Mouse (Mus musculus): ENCODE measurements around the gene Aco2. TPM values are rescaled to one million over a fixed set of nuclear protein-coding genes. Genes with fewer than 3 reads are reported as not detected.

The Aco2 gene
- 1,000 to 10,000 TPM; 1,419 to 1,465 TPM for total RNA-seq (2021)

DNA sequence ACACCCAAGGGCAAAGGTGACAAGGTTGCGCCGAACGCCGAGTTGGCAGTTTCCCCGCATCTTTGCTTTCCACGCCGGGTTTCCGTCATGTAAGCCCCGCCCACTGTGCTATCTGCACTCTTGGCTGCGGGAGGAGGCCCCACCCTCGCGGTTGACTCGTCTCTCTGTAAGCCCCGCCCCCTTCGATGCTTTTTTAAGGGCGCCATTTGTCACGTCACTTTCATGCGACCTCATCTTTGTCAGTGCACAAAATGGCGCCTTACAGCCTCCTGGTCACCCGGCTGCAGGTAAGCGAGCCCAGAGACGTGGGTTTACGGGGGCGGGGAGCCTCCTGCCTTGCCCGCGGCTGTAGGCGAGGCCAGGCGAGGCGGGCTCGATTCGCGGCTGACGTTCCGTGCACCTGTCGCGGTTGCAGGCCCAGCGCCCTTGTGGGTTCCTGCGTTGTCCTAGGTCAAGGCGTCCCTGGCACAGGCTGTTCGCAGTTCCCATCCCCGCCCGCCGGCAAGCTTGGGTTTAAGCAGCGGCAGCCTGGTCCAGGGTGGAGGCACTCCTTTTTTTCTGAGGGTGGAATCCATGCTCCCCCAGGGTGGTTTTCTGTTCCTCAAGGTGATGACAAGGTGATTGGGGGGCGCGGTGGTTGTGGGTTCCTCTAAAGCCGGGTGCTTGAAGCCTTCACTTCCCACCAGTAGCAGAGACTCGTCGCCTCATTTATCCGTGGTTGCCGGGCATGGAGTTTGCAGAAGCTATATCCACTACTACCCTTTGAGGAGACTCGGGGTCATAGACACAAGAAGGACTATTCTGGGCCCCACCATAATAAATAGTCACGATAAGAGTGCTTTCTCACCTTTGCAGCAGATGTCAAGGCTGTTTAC is at the start of gene Aco2:
Gene Aco2 (plus strand): TSS at position 48 of the 875 bp plus-strand sequence.
- peak; percentile 100 for DNase-seq

DNA sequence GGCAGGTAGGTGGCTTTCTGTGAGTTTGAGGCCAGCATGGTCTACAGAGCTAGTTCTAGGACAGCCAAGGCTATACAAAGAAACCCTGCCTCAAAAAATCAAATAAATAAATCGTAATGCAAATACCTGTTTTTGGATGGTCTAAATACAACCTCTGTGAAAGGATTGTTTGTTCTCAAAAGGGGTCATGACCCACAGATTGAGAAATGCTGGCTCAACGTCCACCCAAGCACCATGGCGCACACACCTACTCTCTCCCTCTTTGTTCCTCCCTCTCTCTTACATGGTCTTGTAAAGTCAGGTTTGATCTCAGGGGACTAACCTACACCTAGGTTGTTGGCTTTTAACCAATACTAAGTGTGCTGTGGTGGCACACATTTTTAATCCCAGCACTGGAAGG is 49.5 kb upstream of the Aco2 start:
- DNase-seq = no peak

- no peak for DNase-seq
Observed at GRCm38 (mm10) chr15:81824832-81825231, 47.3 kb upstream of the Aco2 start.

DNA sequence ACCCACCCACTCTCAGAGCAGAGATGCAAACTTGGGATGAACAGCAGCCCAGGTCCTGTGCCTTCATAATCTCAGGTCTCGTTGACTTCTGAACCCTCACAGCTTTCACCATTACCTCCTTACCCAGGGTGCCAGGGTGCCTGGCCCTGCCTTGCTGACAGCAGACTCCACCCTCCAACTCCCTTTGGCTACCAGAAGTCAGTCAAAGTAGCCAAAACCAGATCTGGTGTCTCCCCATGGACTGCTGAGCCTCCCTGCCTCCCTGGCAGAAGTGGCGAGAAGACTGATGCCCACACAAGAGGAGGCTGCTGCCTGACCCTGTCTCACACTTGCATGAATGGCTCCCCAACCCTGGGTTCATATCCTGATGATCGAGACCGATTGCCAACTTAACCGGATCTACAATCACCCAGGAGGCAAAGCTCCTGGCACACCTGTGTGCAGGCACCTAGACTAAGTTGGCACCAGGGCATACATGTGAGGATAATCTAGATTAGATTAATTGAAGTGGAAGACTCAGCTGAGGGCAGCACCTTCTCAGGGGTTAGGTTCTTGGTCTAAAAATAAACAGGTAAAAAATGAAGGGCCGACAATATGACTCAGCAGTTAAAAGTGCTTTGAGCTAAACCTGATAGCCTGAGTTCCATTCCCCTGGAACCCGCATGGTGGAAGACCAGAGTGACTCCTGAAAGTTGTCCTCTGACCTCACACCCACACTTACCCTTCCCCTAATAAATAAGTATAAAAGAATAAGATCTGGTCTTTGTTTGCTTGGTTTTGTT is 43.5 kb upstream of the Aco2 start:
- DNase-seq = no peak

GRCm38 (mm10) chr15:81829208-81829580 is 42.9 kb upstream of the Aco2 start:
- no peak for DNase-seq

DNA sequence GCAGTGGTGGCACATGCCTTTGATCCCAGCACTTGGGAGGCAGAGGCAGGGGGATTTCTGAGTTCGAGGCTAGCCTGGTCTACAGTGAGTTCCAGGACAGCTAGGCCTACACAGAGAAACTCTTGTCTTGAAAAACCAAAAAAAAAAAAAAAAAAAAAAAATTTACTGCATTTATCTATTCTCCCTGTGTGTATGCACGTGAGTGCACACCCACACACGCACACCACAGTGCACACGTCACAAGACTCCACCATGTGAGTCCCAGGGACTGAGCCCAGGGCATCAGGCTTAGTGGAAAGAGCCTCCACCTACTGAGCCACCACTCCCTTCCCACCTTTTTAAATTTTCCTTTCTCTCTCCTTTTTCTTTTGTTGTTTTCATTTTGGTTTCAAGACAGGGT is 41.6 kb upstream of the Aco2 start:
- no peak for DNase-seq

- DNase-seq = peak; percentile 96
Observed at GRCm38 (mm10) chr15:81831136-81831825, 40.8 kb upstream of the Aco2 start.

GRCm38 (mm10) chr15:81832219-81832618 is 39.9 kb upstream of the Aco2 start:
- peak; percentile 17 for DNase-seq

- DNase-seq = no peak
Observed at GRCm38 (mm10) chr15:81833481-81833880, 38.6 kb upstream of the Aco2 start.

DNA sequence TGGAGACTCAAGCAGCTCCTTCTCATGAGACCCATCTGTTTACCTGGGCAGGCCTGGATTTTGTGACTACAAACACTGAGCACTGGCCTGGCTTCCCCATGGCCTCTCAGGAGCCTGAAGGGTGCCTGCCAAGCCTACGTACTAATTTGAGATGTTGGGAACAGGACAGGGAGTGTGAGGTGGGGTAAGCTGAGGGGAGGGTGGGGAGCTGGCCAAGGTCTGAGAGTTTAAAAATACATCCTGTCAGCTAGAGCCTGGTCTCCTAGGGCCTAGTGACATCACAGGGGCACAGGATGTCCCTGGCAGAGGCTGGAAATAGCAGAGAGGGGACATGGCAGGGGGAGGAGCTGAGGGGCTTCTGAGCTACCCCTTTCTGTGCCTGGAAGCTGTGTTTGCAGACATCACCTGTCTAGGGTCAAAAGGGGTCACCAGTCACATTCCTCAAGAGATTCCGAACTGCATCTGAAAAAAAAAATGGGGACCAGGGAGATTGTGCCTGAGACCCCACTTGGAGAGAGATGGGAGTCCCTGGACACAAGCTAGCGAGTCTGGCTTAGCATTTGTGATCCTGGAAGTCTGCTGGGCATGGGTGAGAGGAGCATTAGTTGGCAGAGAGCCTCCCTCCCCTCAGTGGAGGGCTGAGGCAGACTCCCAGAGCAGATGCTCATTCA is 37.8 kb upstream of the Aco2 start:
- peak; percentile 72 for DNase-seq

- peak; percentile 10 for DNase-seq
Observed at GRCm38 (mm10) chr15:81835007-81835880, 36.9 kb upstream of the Aco2 start.

DNA sequence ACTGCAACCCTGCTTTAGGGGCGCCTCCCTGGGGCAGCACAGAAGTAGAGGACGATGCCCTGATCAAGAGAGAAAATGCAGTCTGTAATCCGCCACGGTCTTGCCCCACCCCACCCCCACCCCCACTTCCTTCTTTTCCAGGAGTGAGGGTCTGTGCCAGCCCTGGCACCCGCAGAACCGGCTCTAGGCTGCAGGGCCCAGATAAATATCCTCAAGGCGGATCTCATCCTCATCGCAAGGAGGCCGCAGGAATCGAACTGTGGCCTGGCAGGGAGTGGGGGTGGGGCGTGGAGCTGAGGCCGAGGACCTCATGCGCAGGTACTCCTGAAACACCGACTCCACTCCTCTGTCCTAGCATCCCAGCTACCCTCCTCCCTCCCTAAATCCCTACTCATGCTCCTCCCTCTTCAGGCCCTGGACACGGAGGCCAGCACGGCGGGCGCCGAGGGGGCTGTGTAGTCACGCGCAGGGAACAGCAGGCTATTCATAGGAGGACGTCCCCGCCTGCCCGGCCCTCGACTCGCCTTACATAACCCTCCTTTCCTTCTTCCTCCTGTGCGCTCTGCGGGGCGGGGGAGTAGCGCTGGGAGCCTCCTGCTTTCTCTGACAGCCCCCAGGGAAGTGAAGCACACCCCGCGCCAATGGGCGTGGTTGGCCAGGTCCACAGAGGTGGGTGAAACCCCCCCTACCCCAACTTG is 35.8 kb upstream of the Aco2 start:
- DNase-seq = peak; percentile 93

GRCm38 (mm10) chr15:81836966-81837920 is 34.9 kb upstream of the Aco2 start:
- peak; percentile 12 for DNase-seq

DNA sequence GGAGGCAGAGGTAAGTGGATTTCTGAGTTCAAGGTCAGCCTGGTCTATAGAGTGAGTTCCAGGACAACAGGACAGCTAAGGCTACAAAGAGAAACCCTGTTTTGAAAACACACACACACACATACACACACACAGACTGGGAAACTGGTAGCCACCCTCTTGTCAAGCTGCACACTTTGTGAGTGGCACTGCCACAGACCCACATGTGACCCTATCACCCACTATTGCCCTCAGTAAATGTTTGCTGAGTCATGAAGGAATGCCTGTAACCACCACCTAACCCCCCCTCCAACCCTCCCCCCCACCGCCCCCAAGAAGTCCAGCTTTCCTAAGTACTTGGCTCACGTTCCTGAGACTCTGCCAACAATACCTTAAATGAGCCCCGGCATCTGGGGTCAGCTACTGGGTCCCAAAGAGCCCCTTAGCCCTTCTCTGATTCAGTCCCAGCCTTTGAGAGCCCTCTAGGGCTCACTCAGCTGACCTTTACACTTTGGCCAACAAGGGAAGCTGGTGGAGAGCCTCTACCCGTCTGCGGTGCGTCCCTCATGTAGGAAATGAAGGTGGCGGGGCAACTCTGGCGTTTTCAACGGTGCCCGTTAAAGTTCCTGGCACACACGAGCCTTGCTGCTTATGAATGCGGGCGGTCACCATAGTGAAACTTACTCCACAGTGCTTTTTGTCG is 33.4 kb upstream of the Aco2 start:
- peak; percentile 53 for DNase-seq

GRCm38 (mm10) chr15:81839634-81840033 is 32.5 kb upstream of the Aco2 start:
- DNase-seq = peak; percentile 92

GRCm38 (mm10) chr15:81840306-81840705 is 31.8 kb upstream of the Aco2 start:
- DNase-seq = no peak

- no peak for DNase-seq
Observed at GRCm38 (mm10) chr15:81842275-81842674, 29.8 kb upstream of the Aco2 start.

DNA sequence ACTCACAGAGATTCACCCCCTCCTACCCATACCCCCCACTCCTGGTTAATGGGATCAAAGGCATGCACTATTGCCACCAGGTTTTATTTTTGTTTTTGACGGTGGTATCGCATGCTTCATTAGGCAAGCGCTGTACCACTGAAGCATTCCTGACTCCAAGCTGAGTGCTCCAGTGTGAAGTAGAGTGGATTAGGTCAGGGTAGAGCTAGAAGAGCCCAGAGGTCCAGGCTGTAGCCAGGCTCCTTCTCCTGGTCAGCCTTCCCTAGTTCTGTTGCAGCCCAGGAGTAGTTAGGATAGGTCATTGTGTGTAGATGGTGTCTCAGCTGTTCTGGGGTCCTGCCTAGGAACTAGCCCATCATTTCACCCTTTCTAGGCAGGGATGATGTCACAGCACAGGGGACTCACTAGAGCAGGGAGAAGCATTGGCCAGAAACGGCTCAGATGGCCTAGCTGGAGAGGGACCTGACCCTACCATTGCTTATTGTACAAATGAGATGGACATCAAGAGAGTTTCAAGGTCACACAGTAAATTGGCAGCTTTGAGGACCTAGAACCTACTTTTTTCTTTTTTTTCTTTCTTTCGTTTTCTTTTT is 27.0 kb upstream of the Aco2 start:
- no peak for DNase-seq

All from heart, postnatal 4 days (tissue).